Mouse (Mus musculus) liver, embryonic 11.5 days (tissue): Measurements from ENCODE around the gene Atp2b1. TPM values are rescaled to one million over a fixed set of nuclear protein-coding genes. Genes with fewer than 3 reads are reported as not detected.

Experiments used
- ATAC-seq: fragments of 200-750 bp; cut with Nextera tagmentation; replicated peaks from 2 replicates; pipeline ENCODE4 v1.8.0; 2017; ENCODE audit warnings: moderate number of reproducible peaks, mild to moderate bottlenecking, moderate TSS enrichment, moderate library complexity; ENCODE audit not compliant: low FRiP score
- DNase-seq: peaks from one replicate; pipeline ENCODE4 v3.0.0-alpha.2; 2017; ENCODE audit warnings: low spot score
- H3K27ac ChIP-seq: fragments of 300-500 bp; sonication (generic); 2 replicates; pipeline ENCODE4 v1.5.1; 2014; ENCODE audit warnings: mild to moderate bottlenecking, low read depth, low read length, control low read depth
- H3K27me3 ChIP-seq: fragments of 300-500 bp; sonication (generic); replicated peaks from 2 replicates; pipeline ENCODE4 v1.6.1; 2014; ENCODE audit warnings: low read length, mixed read lengths; ENCODE audit not compliant: control insufficient read depth, insufficient read depth
- H3K36me3 ChIP-seq: fragments of 300-500 bp; sonication (generic); 2 replicates; pipeline ENCODE4 v1.6.1; 2014; ENCODE audit warnings: mild to moderate bottlenecking, low read length, moderate library complexity, mixed read lengths; ENCODE audit not compliant: control insufficient read depth, insufficient read depth
- H3K4me1 ChIP-seq: fragments of 300-500 bp; sonication (generic); replicated peaks from 2 replicates; pipeline ENCODE4 v1.6.1; 2014; ENCODE audit warnings: low read length, mixed read lengths; ENCODE audit not compliant: control insufficient read depth, insufficient read depth
- H3K4me2 ChIP-seq: fragments of 300-500 bp; sonication (generic); 2 replicates; pipeline ENCODE4 v1.6.1; 2014; ENCODE audit warnings: mild to moderate bottlenecking, control low read depth, moderate library complexity
- H3K4me3 ChIP-seq: fragments of 300-500 bp; sonication (generic); 2 replicates; pipeline ENCODE4 v1.5.1; 2014; ENCODE audit warnings: low read depth, low read length, control low read depth
- H3K9ac ChIP-seq: fragments of 300-500 bp; sonication (generic); 2 replicates; pipeline ENCODE4 v1.6.1; 2014; ENCODE audit warnings: low read depth, low read length, control low read depth
- H3K9me3 ChIP-seq: fragments of 300-500 bp; sonication (generic); 2 replicates; pipeline ENCODE4 v1.6.1; 2016; ENCODE audit warnings: low read length, inconsistent platforms, mixed read lengths; ENCODE audit not compliant: control insufficient read depth
- WGBS: fragments of 180-500 bp; shearing (Covaris S2); extraction: QIAGEN DNeasy Blood & Tissue Kit; methylation state at CpG from one replicate; pipeline ENCODE4 v1.1.7; 2014; 5-methylcytosine and 5-hydroxymethylcytosine counted together
- polyA plus RNA-seq: library from polyadenylated mRNA; unstranded; fragments of >200 nt; fragmentation: Nextera tagmentation; extraction: Ambion mirVana; gene quantifications from 2 replicates; pipeline ENCODE4 v1.2.1, GENCODE M21; 2014

The Atp2b1 gene
- polyA plus RNA-seq, 1 experiment from 2014 or later: 71.9 TPM

DNA sequence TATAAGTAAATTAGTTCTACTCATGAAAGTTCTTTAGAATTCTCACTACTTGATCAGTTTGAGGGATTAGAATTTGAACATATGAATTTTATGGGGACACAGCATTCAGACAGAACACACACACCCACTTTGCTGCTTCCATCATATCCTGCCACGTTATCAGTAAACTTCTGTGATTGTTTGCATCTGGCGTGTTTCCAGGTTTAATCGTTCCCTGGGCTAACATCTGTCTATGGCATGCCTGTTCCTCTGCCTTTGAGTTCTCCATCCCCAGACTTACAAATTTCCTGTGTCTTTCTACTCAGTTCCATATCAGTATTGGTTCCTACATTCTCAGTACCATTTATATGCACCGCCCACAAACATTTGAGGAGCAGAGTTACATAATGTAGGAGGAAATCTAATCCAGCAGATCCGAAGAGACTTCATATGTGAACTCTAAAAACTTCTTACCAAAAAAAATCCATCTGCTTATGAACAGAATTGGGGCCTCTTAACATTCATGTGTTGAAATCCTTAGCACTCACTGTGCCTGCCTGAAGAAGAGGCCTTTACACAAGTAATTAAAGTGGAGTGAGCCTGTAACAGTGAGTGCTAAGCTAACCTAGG lies 7.2 kb upstream of the Atp2b1 start:
- H3K9me3 ChIP-seq: no peaks in the 10 kb centered on the region
- WGBS: 50% methylated on average over 5 of the region's 5 CpGs
- no peak overlapping the region for H3K4me2 ChIP-seq
- H3K9ac ChIP-seq: no peak overlapping the region
- H3K4me1 ChIP-seq: peaks cover 23% of the 10 kb centered on the region
- ATAC-seq: peak; percentile 27
- no peaks in the 10 kb centered on the region for H3K27me3 ChIP-seq
- no peak for DNase-seq
- H3K4me3 ChIP-seq: no peak overlapping the region
- H3K36me3 ChIP-seq: no peaks in the 10 kb centered on the region
- H3K27ac ChIP-seq: peak overlapping the region; percentile 86; the same call in 1 of the 2 replicates

DNA sequence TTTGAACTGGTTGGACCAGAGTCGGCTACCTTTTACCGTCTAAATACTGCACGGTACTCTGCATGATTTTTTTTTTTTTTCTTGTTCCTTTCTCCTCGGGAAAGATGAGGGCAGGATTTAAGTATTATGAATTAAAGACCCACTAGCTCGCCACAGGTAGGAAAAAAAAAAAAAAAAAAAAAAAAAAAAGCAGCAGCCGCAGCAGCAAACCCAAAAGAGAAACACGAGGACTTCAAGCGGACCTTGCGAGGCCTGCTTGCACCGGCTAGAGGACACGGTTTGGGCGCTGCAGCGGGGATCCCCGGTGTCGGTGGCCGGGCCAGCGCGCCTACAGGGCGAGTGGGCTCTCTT lies 621 bp upstream of the Atp2b1 start:
- peak overlapping the region; percentile 86 for H3K9ac ChIP-seq
- WGBS: under 1% methylated on average over 19 of the region's 19 CpGs

GRCm38 (mm10) chr10:98914810-98915241 lies 620 bp downstream of the Atp2b1 start:
- Histone ChIP-seq H3K27ac (peak overlapping the region; percentile 98), H3K36me3 (no peaks in the 10 kb centered on the region), H3K4me3 (peak overlapping the region; percentile 99), H3K9me3 (no peaks in the 10 kb centered on the region), H3K4me1 (peaks cover 4% of the 10 kb centered on the region), H3K27me3 (no peaks in the 10 kb centered on the region), H3K9ac (peak overlapping the region; percentile 97), H3K4me2 (peak overlapping the region; percentile 98)
- DNase-seq (peak; percentile 84), ATAC-seq (peak; percentile 79)
- under 1% methylated on average over 40 of the region's 62 CpGs for WGBS

More for the DNA sequence above, 621 bp upstream of the Atp2b1 start:
- ATAC-seq: no peak
- H3K9me3 ChIP-seq: no peaks in the 10 kb centered on the region
- H3K4me1 ChIP-seq: peaks cover 4% of the 10 kb centered on the region
- peak overlapping the region; percentile 98 for H3K27ac ChIP-seq
- H3K27me3 ChIP-seq: no peaks in the 10 kb centered on the region
- H3K4me3 ChIP-seq: peak overlapping the region; percentile 99
- peak overlapping the region; percentile 98 for H3K4me2 ChIP-seq
- H3K36me3 ChIP-seq: no peaks in the 10 kb centered on the region
- no peak for DNase-seq

GRCm38 (mm10) chr10:98915398-98915931 lies 1.3 kb downstream of the Atp2b1 start:
- H3K9me3 ChIP-seq: no peaks in the 10 kb centered on the region
- peak overlapping the region; percentile 99 for H3K4me3 ChIP-seq
- H3K4me2 ChIP-seq: peak overlapping the region; percentile 98
- peak; percentile 61 for DNase-seq
- no peaks in the 10 kb centered on the region for H3K36me3 ChIP-seq
- peak overlapping the region; percentile 98 for H3K27ac ChIP-seq
- H3K4me1 ChIP-seq: peaks cover 4% of the 10 kb centered on the region
- under 1% methylated on average over 53 of the region's 54 CpGs for WGBS
- ATAC-seq: peak; percentile 5
- H3K9ac ChIP-seq: peak overlapping the region; percentile 97
- H3K27me3 ChIP-seq: no peaks in the 10 kb centered on the region

DNA sequence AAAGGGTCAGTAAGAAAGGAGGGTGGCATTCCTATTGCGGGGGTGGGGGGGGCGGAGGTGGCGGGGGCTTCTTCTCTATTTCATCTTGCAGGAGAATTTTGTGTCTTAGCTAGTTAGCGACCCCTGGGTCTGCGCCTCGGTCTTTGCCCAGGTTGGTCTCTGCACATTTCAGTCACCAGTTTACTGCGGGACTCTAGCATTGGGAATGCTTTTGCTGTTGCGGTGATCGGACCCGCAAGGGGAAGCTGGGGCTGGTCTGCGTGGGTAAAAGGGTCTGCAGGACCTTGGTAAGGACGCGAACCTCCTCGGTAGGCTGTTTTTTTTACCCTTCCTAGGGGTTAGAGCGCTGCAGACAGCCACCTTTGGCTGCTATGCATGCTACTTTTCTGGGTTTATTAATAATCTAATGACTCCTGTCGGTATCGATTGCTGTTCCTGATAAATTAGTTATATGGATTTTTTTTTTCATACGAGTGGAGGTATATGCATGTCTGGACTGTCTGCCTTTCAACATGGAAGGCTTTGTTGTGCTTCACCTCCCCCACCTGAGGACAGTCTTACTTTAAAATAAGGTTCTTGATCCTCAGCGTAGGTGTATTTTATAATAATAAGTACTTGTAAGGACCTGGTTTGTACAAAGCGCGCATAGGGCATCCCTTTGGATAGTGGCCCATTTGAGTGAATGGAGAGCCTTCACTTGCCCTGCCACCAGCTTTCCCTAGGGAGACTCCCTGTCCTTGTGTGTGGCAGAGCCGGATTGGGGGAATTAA lies 2.0 kb downstream of the Atp2b1 start:
- ATAC-seq (no peak), DNase-seq (peak; percentile 39)
- Histone ChIP-seq H3K36me3 (no peaks in the 10 kb centered on the region), H3K4me2 (peak overlapping the region; percentile 98), H3K4me1 (peaks cover 4% of the 10 kb centered on the region), H3K27me3 (no peaks in the 10 kb centered on the region), H3K9me3 (no peaks in the 10 kb centered on the region), H3K4me3 (peak overlapping the region; percentile 99), H3K9ac (peak overlapping the region; percentile 97), H3K27ac (no peak overlapping the region)
- WGBS: 12% methylated on average over 22 of the region's 22 CpGs

DNA sequence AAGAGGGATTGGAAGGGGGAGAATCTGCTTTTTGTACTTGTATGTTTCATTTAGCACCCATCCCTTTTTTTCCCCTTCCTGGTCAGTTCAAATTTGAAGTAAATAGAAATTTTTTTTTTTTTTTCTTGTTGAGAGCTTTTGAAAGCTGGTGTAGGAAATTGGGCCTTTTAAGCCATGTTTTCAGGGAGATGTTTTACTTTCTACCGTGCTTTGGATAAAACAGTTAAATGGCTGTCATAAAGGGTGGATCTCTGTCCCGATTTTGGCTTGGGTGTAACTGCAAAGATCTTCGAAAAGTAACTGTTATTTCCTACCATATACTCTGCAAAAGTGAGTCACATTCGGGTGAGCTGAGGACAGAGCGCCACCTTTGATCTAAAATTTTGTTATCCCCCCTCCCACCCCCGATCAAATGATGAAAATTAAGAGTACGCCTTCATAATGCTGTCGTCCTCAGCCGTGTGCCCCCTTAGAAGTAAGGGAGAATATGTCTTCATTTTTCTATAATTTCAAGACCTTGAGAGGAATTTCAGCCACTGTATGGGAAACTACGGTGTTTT lies 2.7 kb downstream of the Atp2b1 start:
- ATAC-seq (no peak), DNase-seq (no peak)
- Histone ChIP-seq H3K4me2 (peak overlapping the region; percentile 98), H3K9me3 (no peaks in the 10 kb centered on the region), H3K4me3 (peak overlapping the region; percentile 99), H3K4me1 (peaks cover 4% of the 10 kb centered on the region), H3K27me3 (no peaks in the 10 kb centered on the region), H3K27ac (no peak overlapping the region), H3K36me3 (no peaks in the 10 kb centered on the region), H3K9ac (no peak overlapping the region)
- 71% methylated on average over 10 of the region's 10 CpGs for WGBS

DNA sequence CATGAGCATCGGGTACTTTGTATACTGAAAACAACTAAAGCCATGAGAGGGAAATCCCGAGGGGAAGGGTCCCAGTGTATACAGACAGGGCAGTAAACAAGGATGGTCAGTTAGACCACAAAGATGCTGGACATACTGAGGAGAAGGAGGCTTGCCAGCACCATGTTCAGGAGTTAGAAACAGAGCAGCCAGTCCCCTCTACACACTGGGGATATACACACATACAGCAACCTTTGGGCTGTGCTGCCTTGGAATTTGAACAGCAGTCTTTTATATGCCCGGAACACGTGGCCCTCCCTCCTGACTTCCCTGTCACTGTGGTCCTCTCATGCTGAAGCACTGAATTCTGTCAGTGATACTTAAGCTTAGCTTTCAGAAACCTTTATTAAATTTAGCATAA lies 10.9 kb downstream of the Atp2b1 start:
- peaks cover 12% of the 10 kb centered on the region for H3K4me1 ChIP-seq
- no peak for DNase-seq
- no peak overlapping the region for H3K27ac ChIP-seq
- WGBS: 82% methylated on average over 4 of the region's 4 CpGs
- no peaks in the 10 kb centered on the region for H3K27me3 ChIP-seq
- H3K4me3 ChIP-seq: no peak overlapping the region
- no peaks in the 10 kb centered on the region for H3K9me3 ChIP-seq
- no peak for ATAC-seq
- H3K4me2 ChIP-seq: no peak overlapping the region
- no peak overlapping the region for H3K9ac ChIP-seq
- H3K36me3 ChIP-seq: no peaks in the 10 kb centered on the region

DNA sequence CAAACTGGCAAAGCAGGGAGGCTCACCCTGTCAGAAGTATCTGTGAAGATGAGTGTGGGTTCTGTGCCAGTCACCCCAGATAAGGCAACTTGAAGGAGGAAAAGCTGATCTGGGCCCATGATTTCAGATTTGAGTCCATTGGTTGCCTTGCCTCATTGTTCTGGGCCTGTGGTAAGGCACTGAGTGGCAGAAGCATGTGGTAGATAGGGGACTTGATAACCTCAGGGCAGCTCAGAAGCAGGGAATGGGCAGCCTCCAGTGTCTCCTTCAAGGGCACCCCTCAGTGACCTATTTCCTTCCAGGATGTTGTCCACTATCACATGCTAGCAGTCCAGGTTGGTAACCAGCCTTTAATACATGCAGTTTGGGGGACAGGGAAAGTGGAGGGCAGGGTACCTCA lies 12.8 kb downstream of the Atp2b1 start:
- no peaks in the 10 kb centered on the region for H3K27me3 ChIP-seq
- H3K9ac ChIP-seq: no peak overlapping the region
- ATAC-seq: no peak
- H3K4me3 ChIP-seq: no peak overlapping the region
- no peaks in the 10 kb centered on the region for H3K36me3 ChIP-seq
- H3K27ac ChIP-seq: no peak overlapping the region
- peaks cover 17% of the 10 kb centered on the region for H3K4me1 ChIP-seq
- no peaks in the 10 kb centered on the region for H3K9me3 ChIP-seq
- H3K4me2 ChIP-seq: no peak overlapping the region
- no peak for DNase-seq
